Mouse (Mus musculus) stomach, embryonic 15.5 days (tissue): ENCODE results near the gene Lin9. TPM values are rescaled to one million over a fixed set of nuclear protein-coding genes. Genes with fewer than 3 reads are reported as not detected.

Source experiments
- polyA plus RNA-seq: library from polyadenylated mRNA; unstranded; fragments of >200 nt; fragmentation: Nextera tagmentation; extraction: Ambion mirVana; gene quantifications from 2 replicates; pipeline ENCODE4 v1.2.1, GENCODE M21; 2015

Lin9 gene
- polyA plus RNA-seq, 1 experiment from 2014 or later, result 18.0 TPM

Other genes starting within 250 kb of the Lin9 start
- 1.6 and 2.0 TPM in 2 replicates for gene Stum, start 157.6 kb upstream of the Lin9 start, polyA plus RNA-seq
- 113 and 125 TPM in 2 replicates for gene Parp1, start 72.2 kb upstream of the Lin9 start, polyA plus RNA-seq
- 0.28 TPM in 2 replicates for gene Mixl1, start 55.9 kb downstream of the Lin9 start, polyA plus RNA-seq
- gene Acbd3, start 84.9 kb downstream of the Lin9 start, polyA plus RNA-seq, result 23.7 and 23.9 TPM in 2 replicates
- gene H3f3a, start 172.8 kb downstream of the Lin9 start, polyA plus RNA-seq, result 1,924 and 2,089 TPM in 2 replicates
- 30.7 and 34.4 TPM in 2 replicates for gene Sde2, start 210.0 kb downstream of the Lin9 start, polyA plus RNA-seq